Mouse (Mus musculus): ENCODE data around the gene Rnf215. TPM values are rescaled to one million over a fixed set of nuclear protein-coding genes. Genes with fewer than 3 reads are reported as not detected.
"Not testable (repeated sequence)": the region's sequence is repeated elsewhere in the genome, so short reads cannot be mapped to it uniquely, and the experiment has no call there.

The Rnf215 gene
- 32.2 and 39.6 TPM in 2 replicates for total RNA-seq (2017)

DNA sequence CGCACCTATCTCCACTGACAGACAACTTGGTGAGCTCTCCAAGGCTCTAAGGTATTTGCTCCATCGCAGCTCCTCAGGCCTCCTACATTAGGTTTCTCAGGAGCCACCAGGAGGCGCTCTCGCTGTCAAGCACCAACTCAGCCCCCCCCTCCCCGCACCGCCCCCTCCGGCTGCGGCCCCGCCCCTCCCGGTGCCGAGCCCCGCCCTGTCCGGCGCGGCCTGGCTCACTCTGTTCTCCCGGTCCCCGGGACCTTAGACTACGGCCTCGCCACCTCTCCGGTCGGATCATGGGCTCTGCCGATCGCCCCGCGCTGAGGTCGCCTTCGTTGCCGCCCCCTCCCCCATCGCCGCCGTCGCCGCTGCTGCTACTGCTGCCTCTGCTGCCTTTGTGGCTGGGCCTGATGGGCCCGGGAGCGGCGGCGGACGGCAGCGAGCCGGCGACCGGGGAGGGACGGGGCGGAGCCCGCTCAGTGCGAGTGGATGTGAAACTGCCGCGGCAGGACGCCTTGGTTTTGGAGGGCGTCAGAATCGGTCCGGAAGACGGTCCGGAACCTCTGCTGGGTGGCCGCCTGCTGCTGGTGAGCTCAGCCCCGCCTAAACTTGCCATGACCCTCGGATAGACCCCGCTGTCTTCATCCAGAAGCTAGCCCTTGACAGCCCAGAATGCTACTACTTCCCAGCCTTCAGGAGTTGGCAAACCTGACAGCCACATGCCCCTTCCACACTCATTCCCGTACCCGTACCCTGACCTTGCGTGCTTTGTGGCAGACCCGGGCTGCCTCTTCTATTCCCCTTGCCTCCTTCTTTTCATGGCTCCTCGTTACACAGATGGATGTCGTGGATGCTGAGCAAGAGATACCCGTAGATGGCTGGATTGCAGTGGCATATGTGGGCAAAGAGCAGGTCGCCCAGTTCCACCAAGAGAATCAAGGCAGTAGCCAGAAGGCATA lies at the start of gene Rnf215:
Gene Rnf215 (plus strand): TSS at position 217 of the 950 bp plus-strand sequence.
- ATAC-seq (ENCODE audit: extremely low read depth, insufficient number of reproducible peaks, low FRiP score, poor library complexity, severe bottlenecking), result peak; percentile 82

DNA sequence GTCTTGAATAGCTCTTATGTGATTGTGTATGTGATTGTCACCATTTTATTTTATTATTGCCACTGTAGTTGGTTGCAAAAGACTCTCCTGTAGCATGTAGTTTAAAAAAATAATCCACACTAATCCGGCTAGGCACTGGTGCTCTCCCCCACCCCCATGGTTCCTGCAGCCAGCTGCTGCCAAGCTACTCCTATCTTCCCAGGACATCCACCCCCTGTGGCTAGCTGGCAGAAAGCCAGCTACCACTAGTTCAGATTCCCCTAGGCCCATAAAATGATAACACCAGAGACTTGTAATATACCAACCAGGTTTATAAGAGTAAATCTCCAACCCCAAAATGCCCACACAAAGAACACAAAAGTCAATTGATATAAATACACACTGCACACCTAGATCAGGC lies 48.8 kb upstream of the Rnf215 start:
- ATAC-seq (ENCODE audit: extremely low read depth, insufficient number of reproducible peaks, low FRiP score, poor library complexity, severe bottlenecking), result no peak

- no peak for ATAC-seq (ENCODE audit: extremely low read depth, insufficient number of reproducible peaks, low FRiP score, poor library complexity, severe bottlenecking)
Measured at GRCm38 (mm10) chr11:4087267-4087666, 47.7 kb upstream of the Rnf215 start.

DNA sequence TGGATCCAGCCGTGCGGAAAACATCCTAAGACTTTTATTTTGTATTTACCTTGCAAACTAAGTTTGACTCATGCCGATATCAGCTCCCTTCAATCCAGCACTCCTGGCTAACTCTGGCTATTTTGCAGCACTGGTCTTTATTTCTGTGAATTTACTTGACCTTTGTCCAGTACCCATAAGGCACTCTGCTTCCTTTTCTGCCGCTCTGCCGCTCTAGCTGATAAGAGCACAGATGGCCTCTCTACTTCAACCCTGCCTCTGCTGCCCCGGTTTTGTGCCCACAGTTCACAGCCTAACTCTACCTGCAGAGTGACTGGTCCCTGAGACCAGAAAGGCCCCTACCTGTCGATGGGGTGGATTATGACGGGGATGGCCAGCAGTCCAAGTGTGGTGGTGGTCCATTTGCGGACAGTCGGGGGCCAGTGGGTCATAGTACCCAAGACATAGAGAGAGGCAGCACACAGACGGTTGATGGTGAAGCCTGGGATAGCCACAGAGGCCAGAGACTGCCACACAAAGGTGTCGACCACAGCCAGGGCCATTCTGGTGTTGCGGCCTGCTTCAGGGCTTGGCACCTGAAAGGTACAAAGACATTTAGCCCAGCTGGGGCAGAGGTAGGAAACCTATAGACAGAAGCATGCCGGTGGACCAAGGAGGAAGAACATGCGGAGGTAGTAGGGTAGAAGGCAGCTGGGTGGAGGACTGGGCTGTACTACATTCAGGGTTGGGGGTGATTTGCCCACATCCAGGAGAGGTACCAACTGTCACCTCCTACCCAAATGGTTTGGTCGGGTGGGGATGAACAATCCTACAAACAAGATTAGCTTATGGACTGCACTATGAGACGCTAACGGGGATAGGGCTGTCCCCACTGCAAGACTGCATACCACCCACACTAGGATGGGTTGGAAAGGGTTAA lies 41.3 kb upstream of the Rnf215 start:
- no peak for ATAC-seq (ENCODE audit: extremely low read depth, insufficient number of reproducible peaks, low FRiP score, poor library complexity, severe bottlenecking)

GRCm38 (mm10) chr11:4094378-4095170 lies 40.4 kb upstream of the Rnf215 start:
- peak; percentile 43 for ATAC-seq (ENCODE audit: extremely low read depth, insufficient number of reproducible peaks, low FRiP score, poor library complexity, severe bottlenecking)

DNA sequence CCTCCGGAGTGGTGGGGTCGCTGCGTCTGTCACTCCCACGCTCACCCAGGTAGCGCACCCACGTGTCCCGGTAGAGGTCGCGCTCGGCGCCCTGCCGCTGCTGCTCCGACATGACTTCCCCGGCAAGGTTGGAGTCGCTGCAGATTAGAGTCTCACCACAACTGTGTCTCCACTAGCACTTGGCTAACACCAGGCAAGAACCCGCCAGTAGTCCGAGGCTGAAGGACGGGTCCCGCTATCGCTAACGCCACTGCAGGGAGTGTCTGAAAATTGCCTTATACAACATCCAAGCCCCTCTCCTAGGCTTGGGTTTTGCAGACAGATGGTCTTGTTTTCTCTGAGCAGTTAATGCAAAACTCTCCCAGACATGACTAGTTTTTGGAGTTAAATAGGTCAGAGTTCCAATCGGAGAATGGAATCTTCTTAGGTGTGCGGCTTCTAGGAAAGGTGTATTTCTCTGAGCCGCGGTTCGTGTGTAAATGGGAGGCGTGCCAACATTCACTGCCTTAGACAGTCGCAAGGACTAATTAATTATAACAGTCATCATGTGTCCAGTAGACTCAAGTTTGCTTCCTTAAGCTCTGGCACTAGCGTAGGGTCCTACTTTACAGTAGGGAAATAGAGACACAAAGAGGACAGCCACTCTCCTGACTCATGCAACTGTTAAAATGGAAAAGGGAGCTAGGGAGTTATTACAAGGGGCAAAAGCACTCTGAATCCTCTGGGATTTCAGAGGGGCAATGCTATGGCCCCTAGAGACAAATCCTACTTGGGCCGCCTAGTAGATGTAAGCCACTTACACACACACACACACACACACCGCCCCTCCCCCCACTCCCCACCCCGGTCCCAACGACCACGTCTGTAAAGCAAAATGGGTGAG lies 39.6 kb upstream of the Rnf215 start, which contains the start of gene Mtfp1:
Gene Mtfp1 (minus strand): TSS at position 275 of the 883 bp plus-strand sequence.
- no peak for ATAC-seq (ENCODE audit: extremely low read depth, insufficient number of reproducible peaks, low FRiP score, poor library complexity, severe bottlenecking)

DNA sequence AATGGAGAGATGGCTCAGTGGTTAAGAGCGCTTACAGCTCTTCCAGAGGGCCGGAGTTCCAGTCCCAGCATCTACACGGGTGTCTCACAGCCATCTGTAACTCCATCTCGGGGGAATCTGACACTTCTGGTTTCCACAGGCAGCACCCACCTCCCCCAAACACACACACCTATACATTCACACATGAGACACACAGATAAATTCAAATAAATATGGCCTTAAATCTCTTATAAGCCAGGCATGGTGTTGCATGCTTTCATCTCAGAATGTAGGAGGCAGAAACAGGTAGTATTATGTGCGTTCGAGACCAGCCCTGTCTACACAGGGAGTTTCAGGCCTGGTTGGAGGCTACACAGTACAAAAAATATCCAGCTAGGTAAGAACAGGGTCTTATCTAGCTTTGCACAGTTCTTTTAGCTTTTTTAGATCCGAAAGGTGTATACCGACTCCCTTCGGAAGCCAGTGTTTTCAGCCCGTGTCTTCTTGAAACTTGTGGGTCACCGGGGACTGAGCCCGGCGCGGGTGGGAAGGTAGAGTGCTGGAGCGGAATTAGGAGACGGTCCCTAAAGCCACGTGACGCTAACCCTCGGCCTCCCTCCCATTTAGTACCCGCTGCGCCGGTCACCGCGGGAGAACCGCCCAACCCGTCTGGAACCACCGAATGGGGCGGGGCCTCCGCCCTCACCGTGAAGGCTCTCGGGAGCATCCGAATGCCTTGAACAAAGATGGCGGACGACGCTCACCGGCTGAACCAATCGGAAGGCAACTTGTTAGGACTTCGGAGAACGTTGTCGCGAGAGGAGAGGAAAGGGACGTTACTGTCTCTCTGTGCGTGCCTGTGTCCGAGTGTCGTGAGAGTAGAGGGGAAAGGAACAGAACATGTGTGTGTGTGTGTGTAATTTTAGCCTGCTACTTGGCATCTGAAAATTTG lies 38.7 kb upstream of the Rnf215 start:
- peak; percentile 90 for ATAC-seq (ENCODE audit: extremely low read depth, insufficient number of reproducible peaks, low FRiP score, poor library complexity, severe bottlenecking)

DNA sequence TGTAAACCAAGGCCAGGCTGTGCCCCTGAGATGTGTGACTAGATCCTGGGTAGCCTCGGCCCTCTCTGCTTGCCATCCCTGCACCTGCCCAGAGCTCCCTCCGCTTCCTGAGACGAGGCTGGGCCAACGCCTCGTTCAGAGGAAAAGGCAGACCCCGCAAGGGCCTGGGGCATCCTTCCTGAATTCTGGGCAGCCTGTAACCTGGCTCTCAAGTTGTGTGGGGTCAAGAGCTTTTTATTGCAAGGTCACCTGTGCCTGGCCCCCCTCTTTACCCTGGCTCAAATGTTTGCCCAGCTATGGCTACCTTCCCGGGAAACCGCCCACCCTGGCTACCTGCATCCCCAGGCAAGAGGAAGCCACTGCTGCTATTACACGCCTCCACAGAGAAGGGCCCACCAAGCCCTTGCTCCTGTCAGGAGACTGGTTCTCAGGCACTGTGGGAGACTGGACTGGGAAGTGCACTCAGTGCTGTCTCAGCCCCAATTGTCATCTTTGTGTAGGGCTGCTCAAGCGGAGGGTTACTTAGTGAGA lies 37.8 kb upstream of the Rnf215 start:
- ATAC-seq (ENCODE audit: extremely low read depth, insufficient number of reproducible peaks, low FRiP score, poor library complexity, severe bottlenecking), result no peak

- no peak for ATAC-seq (ENCODE audit: extremely low read depth, insufficient number of reproducible peaks, low FRiP score, poor library complexity, severe bottlenecking)
Measured at GRCm38 (mm10) chr11:4098120-4098519, 36.9 kb upstream of the Rnf215 start.

- no peak for ATAC-seq (ENCODE audit: extremely low read depth, insufficient number of reproducible peaks, low FRiP score, poor library complexity, severe bottlenecking)
Measured at GRCm38 (mm10) chr11:4098816-4099215, 36.2 kb upstream of the Rnf215 start.

DNA sequence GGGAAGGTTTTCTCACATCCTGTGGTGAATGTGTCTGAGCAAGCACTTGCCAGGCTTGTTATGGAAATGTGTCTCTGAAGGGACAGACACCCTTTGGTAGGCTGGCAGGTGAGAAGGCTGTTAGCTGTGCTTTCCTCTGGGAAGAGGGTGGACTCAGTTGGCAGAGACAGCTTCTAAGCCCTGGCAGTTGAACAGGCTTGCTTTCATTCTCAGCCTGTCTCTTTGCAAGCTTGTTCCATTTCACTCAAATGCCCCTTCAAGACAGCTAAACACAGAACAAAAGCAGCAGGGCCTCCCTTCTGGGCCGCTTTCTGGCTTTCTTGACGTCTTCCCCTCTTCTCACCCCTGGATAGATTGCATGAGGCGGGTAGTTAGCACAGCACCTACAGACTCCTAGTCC lies 35.6 kb upstream of the Rnf215 start:
- ATAC-seq (ENCODE audit: extremely low read depth, insufficient number of reproducible peaks, low FRiP score, poor library complexity, severe bottlenecking), result no peak

GRCm38 (mm10) chr11:4101851-4102250 lies 33.2 kb upstream of the Rnf215 start:
- no peak for ATAC-seq (ENCODE audit: extremely low read depth, insufficient number of reproducible peaks, low FRiP score, poor library complexity, severe bottlenecking)

DNA sequence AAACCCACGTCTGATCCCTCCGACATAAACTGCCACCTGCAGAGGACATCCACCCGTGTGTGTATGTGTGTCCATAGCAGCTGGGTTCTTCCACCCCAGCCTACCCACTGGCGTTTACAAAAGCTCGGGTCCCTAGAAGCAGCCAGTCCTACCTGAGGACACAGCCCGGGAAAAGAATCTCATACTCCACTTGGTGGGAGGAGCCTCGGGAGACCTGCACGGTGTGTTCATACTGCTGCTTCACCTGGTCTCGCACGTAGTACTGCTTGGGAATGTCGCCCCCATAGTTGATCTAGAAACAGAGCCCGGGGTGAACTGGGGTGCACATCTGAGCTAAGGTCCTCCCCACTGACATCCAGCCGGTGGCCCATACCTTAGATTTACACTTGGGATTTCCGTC lies 31.5 kb upstream of the Rnf215 start:
- no peak for ATAC-seq (ENCODE audit: extremely low read depth, insufficient number of reproducible peaks, low FRiP score, poor library complexity, severe bottlenecking)

DNA sequence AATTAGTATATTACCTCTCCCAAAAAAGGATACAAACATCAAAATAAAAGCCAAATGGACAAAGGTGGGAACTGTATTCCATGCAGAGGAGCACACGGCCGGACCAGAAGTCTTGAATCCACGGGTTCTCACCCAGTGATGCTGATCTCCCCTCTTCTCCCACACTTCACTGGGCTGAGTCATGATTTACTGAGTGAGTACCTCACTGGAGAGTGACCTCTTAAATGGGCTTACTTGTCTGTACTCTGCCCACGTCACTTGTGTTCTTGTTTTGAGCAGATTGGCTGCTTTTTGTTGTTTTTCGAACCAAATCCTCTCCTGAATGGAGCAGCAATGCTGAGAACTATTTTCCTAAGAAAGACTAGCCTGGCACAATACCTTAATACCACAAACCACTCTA lies 30.0 kb upstream of the Rnf215 start:
- no peak for ATAC-seq (ENCODE audit: extremely low read depth, insufficient number of reproducible peaks, low FRiP score, poor library complexity, severe bottlenecking)

- ATAC-seq (ENCODE audit: extremely low read depth, insufficient number of reproducible peaks, low FRiP score, poor library complexity, severe bottlenecking), result no peak
Measured at GRCm38 (mm10) chr11:4105444-4105843, 29.6 kb upstream of the Rnf215 start.

DNA sequence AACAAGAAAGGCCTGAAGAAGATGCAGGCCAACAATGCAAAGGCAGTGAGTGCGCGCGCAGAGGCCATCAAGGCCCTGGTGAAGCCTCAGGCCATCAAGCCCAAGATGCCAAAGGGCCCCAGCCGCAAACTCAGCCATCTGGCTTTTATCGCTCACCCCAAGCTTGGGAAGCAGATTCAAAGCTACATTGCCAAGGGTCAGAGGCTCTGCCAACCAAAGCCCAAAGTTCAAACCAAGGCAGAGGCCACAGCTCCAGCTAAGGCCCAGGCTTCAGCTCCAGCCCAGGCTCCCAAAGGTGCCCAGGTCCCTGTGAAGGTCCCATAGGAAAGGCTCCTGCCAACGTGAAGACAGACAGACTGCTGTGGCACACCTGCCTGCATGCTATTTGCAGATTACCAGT lies 27.1 kb upstream of the Rnf215 start:
- not testable (repeated sequence) for ATAC-seq (ENCODE audit: extremely low read depth, insufficient number of reproducible peaks, low FRiP score, poor library complexity, severe bottlenecking)

GRCm38 (mm10) chr11:4108691-4109090 lies 26.3 kb upstream of the Rnf215 start:
- ATAC-seq (ENCODE audit: extremely low read depth, insufficient number of reproducible peaks, low FRiP score, poor library complexity, severe bottlenecking), result no peak

Measured in neutrophil, adult 5-6 weeks (primary cell).